Mouse (Mus musculus) erythroblast, embryonic 14.5 days (primary cell): Measurements from ENCODE around the gene Stk11.

Source experiments
- GATA1 ChIP-seq: IDR thresholded peaks from 2 replicates; pipeline ENCODE4 v1.6.1; 2012; ENCODE audit warnings: low read length, inconsistent platforms, mixed read lengths
- TAL1 ChIP-seq: IDR thresholded peaks from 3 replicates; pipeline ENCODE4 v1.6.1; 2012; ENCODE audit warnings: low read length, inconsistent platforms, mixed read lengths

GRCm38 (mm10) chr10:80103032-80103431 is 12.6 kb upstream of the Stk11 start:
- TF ChIP-seq GATA1: peak; percentile 58
- TF ChIP-seq TAL1: peak; percentile 65
